Mouse (Mus musculus) common myeloid progenitor, adult 5-6 weeks (primary cell): ENCODE data around the gene Fam110a. TPM values are rescaled to one million over a fixed set of nuclear protein-coding genes. Genes with fewer than 3 reads are reported as not detected.

ENCODE experiments used
- ATAC-seq: replicated peaks from 2 replicates; pipeline ENCODE4 v1.8.0; 2016; ENCODE audit warnings: low read depth, mild to moderate bottlenecking, moderate TSS enrichment, inconsistent platforms; ENCODE audit not compliant: poor library complexity, severe bottlenecking
- total RNA-seq: library from RNA; stranded (forward); fragments of 200-1000, 187-1606 nt; gene quantifications from 2 replicates; pipeline ENCODE4 v1.2.3, GENCODE M21; 2017

The Fam110a gene
- total RNA-seq, 1 experiment from 2014 or later = 3.4 TPM

DNA sequence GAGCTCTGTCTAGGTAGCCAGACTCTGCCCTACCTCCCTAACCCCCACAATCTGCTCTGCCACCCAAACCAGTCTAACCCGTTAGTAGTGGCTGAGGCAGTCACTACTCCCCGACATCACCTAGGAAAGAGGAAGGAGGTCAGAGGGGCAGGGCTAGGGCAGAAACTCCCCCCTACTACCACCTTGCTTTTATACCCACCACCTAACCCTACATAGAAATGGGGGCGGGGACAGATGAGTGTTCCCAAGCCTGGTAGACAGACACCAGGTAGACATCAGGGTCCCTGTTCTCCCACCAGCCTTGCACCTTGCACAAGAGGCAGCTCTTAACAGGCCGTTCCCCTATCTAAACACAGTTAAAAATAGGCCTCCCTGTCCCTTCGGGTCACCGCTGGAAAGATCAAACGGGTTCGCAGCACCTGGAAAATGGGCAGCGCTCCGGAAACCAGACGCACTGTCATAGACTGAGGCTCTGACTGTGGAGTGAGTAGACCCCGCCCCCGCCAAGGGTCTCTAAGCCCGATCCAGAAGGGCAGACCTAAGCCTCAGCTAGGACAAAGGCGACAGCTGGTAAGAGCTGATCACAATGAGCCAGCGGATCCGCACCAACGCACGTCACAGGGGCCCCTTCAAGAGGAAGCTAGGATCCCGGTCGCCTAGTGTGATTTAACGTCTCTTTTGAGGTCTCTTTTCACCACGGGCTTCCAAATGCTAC, 7.0 kb downstream of the Fam110a start:
- ATAC-seq = peak; percentile 57

DNA sequence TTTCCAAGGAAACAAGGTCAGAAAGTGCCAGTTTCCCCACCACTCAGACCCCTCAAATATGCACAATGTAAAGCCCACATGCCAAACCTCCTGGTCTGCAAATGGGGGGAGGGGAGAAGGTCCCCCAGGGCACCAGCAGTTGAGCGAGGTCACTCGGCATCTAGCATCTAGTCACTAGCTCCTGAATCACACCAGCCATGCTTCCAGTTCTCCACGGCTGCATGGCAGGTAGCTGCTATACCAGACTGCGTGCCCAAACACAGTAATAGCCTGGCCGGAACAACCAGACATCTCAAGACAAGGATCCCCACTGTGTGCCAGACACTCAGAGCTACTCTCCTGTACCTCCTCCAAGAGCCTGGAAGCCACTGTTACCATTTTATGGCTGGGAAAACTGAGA, 8.3 kb downstream of the Fam110a start:
- ATAC-seq = no peak

DNA sequence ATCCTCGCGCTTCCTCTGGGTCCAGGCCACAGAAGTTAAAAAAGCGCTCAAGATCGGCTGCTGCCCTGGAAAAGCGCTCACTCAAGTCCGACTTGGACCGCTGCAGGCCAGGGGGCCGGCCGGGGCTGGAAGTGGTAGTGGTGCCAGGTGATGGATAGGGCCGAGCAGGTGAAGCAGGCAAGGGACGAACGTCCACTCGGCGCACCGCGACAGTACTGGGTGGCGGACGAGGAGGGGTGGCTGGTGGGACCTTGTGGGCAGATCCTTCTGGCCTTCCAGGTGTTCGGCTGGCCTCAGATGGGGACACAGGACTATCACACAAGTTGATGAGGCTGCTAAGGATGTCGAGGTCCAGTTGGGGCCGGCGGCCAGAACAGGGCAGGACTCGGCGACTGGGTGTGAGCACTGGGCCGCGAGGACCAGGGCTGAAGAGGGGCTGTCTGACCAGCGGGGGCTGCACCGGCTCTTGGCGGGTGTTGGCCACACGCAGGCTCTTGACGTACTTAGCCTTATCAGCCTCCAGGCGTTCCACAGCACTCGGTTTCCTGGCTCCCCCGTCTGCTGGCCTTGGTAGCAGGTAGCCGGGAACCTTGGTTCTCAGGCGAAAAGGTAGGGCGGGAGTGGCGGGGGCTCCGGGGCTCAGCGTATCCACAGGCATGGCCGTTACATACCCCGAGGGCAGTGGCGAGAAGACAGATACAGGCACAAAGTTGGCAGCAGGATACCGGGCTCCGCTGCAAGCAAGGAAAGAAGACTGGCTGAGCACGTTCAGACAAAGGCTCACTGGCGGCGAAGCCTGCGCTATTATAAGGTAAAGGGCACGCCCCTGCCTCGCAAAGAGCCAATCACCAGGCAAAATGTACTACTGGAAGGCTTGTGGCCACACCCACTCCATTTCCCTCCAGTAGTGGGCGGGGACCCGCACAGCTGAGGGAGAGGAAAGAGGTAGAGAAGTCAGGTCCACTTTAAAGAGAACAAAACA, 9.5 kb downstream of the Fam110a start:
- ATAC-seq = peak; percentile 57

DNA sequence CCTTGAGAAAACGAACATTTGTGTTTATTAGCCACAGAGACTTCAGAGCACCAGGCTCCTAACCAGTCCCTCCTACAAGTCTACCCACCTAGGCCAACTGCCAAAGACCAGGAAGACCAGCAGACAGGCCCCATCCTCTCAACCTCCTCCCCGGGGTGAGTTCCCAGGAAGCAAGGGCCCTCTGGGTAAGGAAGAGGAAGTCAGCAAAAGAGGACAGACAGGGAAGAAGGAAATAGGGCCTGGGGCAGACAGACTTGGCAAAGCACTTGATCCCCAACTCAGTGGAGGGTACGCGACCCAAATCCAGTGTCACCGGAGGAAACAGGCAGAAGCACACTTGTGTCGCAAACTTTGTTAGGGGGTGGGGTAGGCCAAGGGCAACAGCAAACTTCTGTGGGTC, 10.6 kb downstream of the Fam110a start:
- ATAC-seq = no peak

DNA sequence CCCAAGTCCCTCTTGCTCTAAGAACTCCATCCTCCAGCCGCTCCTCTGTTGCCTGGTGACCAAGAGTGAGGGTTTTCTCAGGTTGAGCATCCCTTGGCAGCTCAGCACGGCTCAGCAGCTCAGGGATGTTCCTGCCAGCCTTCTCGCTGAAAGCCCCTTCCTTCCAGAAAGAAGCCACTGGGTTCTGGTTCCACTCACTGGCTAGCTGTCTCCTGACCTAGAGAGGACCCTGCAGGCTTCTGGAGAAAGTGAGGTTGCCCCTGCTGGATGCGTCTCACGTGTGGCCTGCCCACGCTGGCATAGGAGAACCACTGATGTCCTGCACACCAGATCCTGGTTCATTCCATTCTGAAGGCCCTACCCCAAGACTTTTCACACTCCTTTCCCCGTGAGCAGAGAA, 11.0 kb downstream of the Fam110a start:
- no peak for ATAC-seq

DNA sequence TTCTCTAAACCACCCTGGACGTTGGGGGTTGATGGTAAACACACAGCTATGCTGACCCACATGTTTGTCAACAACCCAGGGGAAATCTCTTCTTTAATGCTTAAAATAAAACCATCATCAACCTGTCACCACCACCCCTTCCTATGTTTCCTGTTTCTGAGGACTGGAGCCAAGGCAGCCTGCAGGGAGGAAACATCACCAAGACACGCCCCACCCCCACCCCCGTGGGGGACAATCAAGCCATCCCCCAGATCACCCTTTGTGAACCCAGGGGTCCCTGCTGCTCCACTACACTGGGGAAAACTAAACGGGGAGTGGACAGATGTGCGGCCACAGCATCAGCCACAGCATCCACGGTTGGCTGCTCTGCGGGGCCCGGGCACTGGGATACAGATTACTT, 11.6 kb downstream of the Fam110a start:
- ATAC-seq = no peak

DNA sequence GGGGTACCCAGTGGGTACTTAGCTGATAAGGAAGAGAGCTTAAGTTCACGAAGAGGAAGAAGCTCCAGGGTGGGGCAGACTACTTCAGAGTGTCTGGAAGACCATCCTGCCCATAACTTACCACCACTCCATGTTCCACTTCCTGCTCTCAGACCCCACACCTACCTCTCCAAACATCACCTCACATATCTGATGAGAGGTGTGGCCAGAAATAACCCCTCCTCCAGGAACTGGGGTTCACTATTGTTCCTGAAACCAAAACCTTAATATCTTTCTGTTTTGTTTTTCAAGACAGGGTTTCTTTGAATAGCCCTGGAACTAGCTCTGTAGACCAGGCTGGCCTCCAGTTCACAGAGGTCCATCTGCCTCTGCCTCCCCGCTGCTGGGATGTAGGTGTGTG, 12.2 kb downstream of the Fam110a start:
- ATAC-seq = no peak

DNA sequence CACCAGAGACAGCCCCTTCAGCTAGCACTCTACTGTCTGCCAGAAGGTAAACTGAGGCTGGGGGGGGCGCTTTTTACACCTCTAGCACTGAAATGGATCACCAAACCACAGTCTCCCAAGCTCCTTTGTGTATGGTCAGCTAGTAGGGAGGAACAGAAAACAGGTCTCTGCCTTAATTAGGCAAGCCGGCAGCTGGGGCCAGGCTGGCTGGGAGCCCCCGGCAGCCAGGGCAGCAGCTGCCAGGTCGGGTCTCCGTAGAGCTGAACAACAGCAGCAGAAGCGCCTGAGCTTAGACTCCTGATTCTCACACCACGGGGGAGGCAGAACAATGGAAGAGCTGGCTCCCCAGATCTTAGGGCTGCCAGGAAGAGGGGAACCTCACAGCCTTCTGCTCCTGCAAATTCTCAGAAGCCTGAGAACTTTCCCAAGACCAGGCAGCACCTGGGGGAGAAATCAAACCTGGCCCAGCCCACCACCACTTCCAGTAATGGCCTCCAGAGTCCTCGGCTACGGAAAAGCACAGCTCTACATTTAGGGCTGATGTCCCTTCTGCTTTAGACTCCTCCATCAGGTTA, 12.8 kb downstream of the Fam110a start:
- no peak for ATAC-seq

DNA sequence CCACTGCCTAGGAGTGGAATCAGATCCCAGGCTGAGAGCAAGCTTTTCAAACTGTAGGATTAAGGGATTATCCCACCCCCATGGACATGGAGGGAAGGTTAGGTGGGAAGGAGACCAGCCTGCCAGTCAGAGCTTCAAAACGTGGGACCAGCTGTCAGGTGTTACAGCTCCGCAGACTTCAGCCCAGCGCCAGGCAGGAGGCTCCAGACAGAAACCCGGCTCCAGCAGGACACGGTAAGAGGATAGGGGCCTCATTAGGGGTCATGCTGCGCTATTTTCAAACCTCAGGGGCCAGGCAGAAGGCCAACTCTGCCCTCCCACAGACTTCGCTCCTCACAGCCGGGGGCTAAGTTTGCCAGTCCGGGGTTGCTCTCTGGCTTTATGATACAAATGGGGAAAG, 16.0 kb downstream of the Fam110a start:
- no peak for ATAC-seq

DNA sequence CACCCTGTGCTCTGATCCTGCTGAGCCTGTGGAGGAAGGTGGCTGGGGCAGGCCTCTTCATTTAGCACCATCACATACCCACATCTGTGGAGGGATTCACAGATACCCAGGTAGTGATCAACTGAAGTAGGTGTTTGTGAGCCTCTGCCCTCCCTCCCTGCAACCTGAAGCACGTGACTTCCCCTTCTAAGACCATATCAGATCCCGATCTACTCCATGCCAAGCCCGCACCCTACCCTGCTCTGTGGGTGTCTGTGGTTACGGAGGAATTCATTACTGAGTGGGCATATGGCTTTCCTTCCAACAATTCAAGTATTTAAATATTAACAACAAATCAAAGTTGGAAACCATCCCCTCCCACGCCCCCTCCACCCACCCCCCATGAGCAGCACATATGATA, 16.7 kb downstream of the Fam110a start:
- no peak; the same call in 1 of the 2 replicates for ATAC-seq

DNA sequence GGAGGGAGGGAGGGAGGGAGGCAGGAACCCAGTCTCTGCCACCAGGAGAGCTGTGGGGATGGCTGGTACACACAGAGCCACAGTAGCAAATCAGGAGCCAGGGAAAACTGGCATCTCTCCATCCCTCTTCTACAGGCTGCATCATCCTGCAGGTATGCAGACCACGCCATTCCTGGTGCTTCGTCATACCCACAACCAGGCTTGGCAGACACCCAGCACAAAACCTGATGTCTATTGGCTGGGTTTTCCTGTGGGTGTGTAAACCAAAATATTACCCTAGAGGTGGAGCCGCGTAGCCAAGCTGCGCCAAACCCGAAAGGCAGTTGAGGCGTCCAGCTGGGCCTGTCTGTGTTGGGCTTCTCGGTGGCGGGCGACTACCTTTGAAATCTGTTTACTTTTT, 17.5 kb downstream of the Fam110a start:
- peak; percentile 46 for ATAC-seq

DNA sequence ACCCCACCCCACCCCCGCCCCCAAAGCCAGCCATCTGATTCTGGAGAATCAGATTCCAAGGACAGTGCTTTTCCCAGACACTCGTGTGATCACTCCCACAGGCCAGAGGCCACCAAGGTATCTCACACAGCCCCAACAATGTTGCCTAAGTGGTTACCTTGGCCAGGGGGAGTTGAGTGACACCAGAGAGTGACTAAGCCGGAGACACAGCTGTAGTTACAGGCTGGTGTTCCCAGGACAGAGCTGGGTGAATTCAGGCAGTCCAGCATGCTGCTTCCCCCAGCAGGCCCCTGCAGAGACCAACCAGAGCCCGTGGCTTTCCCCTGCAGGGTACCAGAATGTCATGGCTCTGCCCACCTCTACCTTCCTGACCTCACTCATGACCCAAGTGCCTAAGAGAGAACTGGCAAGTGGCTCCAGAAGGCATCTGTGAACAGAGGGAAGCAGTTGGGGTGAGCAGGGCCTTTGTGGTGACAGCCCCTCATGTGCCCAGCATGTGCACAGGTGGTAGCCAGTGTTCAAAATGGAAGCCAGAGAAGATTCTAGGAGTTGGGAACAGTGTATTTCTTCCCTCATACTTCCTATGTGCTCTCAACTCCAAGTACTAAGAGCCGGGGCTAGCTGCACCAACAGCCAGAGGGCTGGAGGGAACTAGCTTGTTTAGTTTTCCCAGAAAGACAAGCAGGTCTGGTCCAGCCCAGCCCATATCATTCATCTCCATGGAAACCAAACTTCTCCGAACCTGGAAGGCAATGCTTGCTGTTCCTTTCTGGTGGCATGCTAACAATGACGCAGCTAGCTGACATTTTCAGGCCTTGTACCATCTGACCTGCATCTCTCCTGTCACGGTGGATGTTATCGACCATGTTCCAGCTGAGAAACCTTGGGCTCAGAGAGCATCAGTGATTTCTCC, 18.5 kb downstream of the Fam110a start:
- no peak for ATAC-seq

DNA sequence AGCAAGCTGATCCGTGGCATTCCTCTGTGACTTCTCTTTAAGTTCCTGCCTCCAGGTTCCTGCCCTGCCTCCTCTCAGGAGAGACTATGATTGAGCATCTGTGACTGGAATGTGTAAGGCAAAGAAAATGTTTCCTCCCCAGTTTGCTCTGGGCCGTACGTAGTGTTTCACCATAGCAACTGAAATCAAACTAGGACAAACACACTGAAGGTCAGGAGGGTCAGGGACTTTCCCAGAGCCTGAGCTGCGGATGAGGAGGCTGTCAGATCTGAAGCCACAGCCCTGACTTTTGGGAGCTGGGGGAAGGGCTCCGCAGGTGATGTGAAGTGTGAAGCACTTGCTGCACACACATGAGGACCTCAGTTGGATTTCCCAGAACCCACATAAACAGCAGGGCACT, 20.7 kb downstream of the Fam110a start:
- ATAC-seq = no peak

DNA sequence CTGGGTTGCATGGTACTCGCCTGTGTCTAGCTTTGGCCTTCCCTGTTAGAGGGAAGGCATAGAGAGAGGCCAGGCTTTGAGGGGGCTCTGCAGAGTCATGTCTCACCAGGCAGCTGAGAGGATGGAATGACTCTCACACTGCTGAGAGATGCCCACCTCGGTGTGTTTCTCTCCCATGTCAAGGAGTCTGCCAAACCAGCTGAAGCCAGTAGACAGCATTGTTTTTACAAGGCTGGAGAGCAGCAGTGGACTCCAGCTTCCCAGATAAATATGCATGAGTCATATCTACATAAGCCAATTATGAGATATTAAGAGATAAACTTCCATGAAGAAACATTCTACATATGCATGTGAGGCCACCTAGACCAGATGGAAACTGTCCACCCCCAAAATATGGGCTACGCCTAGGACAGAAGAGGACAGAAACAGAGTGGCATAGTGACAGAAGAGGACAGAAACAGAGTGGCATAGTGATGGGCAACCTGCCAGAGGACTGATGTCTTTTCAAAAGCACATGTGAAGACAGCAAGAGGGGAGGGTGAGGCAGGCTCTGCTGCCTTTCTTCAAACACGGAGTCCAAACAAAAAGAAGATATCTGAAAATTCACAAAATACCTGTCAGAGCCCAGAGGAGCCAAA, 23.4 kb downstream of the Fam110a start:
- ATAC-seq = no peak

DNA sequence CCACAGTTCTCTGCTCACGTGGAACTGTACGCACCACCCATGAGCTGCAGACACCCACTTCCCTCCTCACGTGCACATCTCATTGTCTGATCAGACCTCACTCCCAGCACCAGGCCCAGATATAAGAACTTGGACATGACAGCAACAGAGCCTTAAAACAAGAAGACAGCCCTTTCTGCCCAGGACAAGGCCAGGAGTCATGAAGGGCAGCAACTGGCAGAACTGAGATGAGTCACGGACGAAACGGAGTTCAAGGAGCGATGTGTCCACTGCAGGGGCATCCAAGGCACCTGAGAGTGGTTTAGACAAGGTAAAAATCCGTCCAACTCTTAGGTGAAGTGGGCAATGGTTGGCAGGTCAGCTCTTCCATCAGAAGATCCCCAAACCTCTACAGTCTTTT, 26.4 kb downstream of the Fam110a start:
- no peak for ATAC-seq

DNA sequence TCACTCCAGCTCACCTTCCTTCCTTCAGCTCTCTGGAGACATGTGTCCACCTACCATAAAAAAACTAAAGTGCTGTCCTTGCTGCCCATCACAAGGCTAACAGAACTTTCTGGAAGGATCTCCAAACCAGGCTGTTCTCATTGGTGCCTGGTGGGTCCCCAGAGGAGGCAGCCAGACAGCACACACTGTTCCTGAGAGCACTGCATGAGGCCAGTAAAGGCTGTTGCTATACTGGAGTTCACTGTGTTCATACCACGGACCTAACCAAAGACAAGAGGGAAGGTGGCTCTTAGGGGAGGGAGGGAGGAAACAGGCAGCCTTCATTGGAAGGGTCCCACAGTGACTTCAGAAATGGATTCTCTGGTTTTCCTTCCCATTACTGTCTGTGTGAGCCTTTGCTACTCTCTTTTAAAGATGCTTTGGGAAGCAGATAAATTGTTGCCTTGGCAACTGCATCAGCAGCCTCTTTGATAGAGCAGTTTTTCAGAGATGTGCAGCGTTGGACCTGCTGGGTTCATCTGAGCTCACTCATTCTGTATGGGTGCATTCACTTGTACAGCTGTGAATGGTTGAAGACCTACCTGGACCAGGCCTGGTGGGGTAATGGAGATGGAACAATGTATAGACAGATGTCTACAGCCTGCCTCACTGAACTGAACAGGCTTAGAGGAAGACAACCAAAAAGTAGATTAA, 30.8 kb downstream of the Fam110a start:
- ATAC-seq = no peak

DNA sequence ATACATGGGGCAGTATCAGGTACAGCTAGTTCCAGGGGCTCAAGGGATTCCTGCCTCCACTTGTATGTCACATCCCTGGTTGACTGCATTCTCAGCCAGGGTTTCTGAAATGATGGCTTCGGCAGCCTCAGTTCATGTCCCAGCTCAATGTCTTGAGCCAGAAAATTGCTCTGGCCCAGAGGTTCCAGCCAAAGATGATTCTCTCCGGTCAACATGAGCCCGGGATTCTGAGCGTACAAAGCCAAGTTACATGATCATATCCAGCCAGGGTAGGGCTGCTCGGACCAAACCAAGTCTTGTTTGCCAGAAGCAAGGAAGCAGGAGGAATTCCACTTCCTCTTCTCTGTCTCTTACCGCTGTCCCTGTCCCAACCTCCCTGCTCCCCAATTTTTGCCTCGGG, 31.7 kb downstream of the Fam110a start:
- ATAC-seq = no peak

DNA sequence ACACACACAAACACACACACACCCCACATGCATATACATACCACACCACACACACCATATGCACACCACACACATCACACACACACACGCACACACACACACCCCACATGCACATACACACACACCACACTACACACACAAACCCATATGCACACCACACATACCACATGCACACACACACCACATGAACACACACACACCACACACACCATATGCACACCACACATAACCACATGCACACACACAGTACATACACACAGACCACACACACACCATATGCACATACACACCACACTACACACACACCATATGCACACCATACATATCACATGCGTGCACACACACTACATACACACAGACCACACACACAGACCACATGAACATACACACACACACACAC, 32.4 kb downstream of the Fam110a start:
- no peak for ATAC-seq

DNA sequence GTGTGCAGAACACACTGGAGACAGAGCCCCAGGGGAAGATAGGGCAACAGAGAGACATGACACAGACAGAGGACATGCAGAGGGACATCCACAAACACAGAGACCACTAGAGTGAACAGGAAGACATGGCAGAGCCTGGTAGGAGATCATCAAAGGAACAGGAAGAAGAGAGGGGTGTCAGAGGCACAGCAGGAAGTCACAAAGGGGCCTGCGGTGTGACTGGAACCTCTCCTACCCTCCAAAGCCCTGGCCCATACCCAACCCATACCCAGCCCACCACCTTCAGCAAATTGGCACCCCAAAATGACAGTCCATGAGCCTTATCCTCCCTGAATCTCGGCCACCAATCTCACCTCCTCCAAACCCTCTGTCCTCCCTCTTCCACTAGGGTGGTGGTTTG, 35.9 kb downstream of the Fam110a start:
- peak; percentile 38 for ATAC-seq
